Mouse (Mus musculus) liver, adult 2 months (tissue): ENCODE measurements around the gene Ago1. TPM values are rescaled to one million over a fixed set of nuclear protein-coding genes. Genes with fewer than 3 reads are reported as not detected.

Experiments
- DNase-seq: peaks from one replicate; pipeline ENCODE4 v3.0.0-alpha.2; 2011; ENCODE audit warnings: low read depth, low spot score; ENCODE audit errors: extremely low read depth
- H3K27ac ChIP-seq: fragments of 200-500 bp; replicated peaks from 2 replicates; pipeline ENCODE4 v1.5.1; 2012; ENCODE audit warnings: low read depth, mild to moderate bottlenecking, control low read depth, inconsistent platforms, low read length; ENCODE audit not compliant: insufficient read depth
- H3K27me3 ChIP-seq: fragments of 200-500 bp; 2 replicates; pipeline ENCODE4 v1.6.1; 2012; ENCODE audit warnings: mild to moderate bottlenecking, moderate library complexity, low read length, inconsistent platforms; ENCODE audit not compliant: control insufficient read depth, insufficient read depth
- H3K36me3 ChIP-seq: fragments of 200-500 bp; 2 replicates; pipeline ENCODE4 v1.6.1; 2012; ENCODE audit warnings: low read length, inconsistent platforms; ENCODE audit not compliant: control insufficient read depth, insufficient read depth
- H3K4me1 ChIP-seq: fragments of 200-500 bp; 2 replicates; pipeline ENCODE4 v1.6.1; 2011; ENCODE audit warnings: low read length; ENCODE audit not compliant: control insufficient read depth, insufficient read depth
- H3K4me3 ChIP-seq: fragments of 200-500 bp; 2 replicates; pipeline ENCODE4 v1.5.1; 2011; ENCODE audit warnings: low read depth, mild to moderate bottlenecking, control low read depth, low read length, moderate library complexity; ENCODE audit not compliant: insufficient read depth
- H3K79me2 ChIP-seq: fragments of 200-500 bp; 2 replicates; pipeline ENCODE4 v1.6.1; 2012; ENCODE audit warnings: inconsistent platforms, mild to moderate bottlenecking, low read length, moderate library complexity; ENCODE audit not compliant: control insufficient read depth, insufficient read depth
- H3K9ac ChIP-seq: fragments of 200-500 bp; 2 replicates; pipeline ENCODE4 v1.6.1; 2012; ENCODE audit warnings: low read depth, mild to moderate bottlenecking, control low read depth, inconsistent platforms, low read length
- CTCF ChIP-seq: fragments of 200-500 bp; IDR thresholded peaks from 2 replicates; pipeline ENCODE4 v1.5.1; 2011; ENCODE audit warnings: low read depth, low read length, control low read depth
- POLR2A ChIP-seq: fragments of 200-500 bp; IDR thresholded peaks from 2 replicates; pipeline ENCODE4 v1.6.1; 2011; ENCODE audit warnings: low read length, control low read depth; ENCODE audit not compliant: insufficient read depth; ENCODE audit errors: extremely low read depth
- WGBS: fragments of 180-500 bp; shearing (Covaris S2); methylation state at CpG from one replicate; pipeline ENCODE4 v1.1.7; 2018; 5-methylcytosine and 5-hydroxymethylcytosine counted together
- polyA plus RNA-seq: library from polyadenylated mRNA; depleted of rRNA; stranded (reverse); fragments of >200 nt; gene quantifications from 2 replicates; pipeline ENCODE4 v1.2.3, GENCODE M21; 2012
- total RNA-seq: library from RNA; depleted of rRNA; stranded (reverse); fragments of >200 nt; gene quantifications from 2 replicates; pipeline ENCODE4 v1.2.3, GENCODE M21; 2014

Gene Ago1
- total and polyA plus RNA-seq, 2 experiments, result 6.5 to 9.7 TPM

DNA sequence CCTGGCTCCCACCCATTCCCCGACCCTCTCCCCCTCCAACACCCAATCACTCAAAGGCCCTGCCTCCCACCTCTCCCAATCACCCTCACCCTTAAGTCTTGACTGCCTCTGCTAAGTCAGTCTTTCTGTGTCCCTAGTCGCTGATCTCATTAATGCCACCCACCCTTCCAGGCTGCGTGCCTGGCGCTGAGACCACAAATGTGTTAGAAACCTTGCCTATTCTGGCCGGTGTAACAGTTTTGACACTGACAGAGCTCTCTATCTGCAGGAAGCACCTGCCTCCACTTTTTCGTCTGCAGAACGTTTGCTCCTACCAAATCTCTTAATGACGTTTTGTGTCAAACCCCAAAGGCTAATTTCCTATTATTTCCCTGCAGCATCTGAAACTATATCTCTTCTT, 542 bp upstream of the Ago1 start:
- H3K36me3 ChIP-seq, result no peaks in the 10 kb centered on the region
- H3K27ac ChIP-seq, result no peak overlapping the region
- H3K79me2 ChIP-seq, result peaks cover 6% of the 10 kb centered on the region
- 17% methylated on average over 8 of the region's 8 CpGs for WGBS
- H3K4me3 ChIP-seq, result peak overlapping the region; percentile 87; the same call in 1 of the 2 replicates
- H3K9ac ChIP-seq, result peak overlapping the region; percentile 37
- no peak for TF ChIP-seq POLR2A
- no peak for TF ChIP-seq CTCF
- no peak for DNase-seq
- H3K27me3 ChIP-seq, result no peaks in the 10 kb centered on the region
- 0 out of 2 replicates have a peak, but pooled peaks cover 2% of the 10 kb centered on the region for H3K4me1 ChIP-seq

DNA sequence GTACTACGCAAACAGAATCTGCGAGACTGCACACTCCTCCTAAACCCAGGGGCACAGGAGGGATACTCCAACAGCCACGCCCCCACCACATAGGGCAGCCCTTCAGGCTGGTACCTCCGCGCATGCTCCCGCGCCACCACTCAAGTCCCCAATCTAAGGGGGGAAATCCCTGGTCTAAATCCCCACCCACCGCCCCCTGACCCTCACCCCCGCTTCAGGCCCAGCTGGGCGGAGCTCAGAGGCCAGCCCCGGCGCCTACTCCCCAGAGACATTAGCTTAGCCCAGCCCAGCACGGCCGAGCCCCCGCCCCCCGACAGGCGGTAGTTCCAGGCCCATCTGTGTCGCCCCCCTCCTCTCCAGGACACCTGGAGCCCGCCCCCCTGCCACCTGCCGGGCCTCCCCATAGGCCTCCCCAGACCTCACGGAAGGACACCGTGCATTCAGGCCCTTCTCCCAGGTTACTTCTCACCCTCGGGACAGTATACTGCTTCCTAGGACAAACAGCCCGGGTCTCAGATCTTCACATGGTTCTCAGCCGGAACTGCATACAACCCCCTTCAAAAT, 580 bp downstream of the Ago1 start:
- Histone ChIP-seq H3K4me3 (peak overlapping the region; percentile 87), H3K79me2 (peaks cover 10% of the 10 kb centered on the region), H3K36me3 (no peaks in the 10 kb centered on the region), H3K4me1 (0 out of 2 replicates have a peak, but pooled peaks cover 2% of the 10 kb centered on the region), H3K9ac (peak overlapping the region; percentile 88), H3K27me3 (no peaks in the 10 kb centered on the region), H3K27ac (peak overlapping the region; percentile 41)
- peak; percentile 43 for DNase-seq
- WGBS, result 3% methylated on average over 23 of the region's 25 CpGs
- TF ChIP-seq POLR2A (no peak), CTCF (no peak)

DNA sequence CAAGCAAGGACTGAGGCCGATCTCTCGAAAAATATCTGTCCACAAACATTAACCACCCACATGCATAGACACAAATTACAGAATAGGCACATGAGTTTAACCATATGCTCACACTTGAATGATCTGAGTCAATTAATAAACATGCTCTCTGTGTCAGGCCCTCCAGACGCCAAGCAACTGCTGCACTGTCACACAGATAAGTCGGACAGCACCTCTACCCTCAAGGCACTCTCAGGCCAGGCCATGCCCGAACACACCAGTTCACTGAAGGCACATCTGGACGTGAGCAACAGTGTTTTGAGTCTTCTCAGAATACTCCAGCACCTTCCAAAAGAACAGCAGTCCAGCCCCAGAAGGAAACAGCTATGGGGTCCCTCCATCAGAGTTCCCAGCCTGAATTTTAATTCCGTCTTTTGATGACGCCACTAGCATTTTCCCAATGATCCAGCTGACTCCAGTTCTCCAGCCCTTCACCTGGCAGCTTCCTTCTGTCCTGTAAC, 2.1 kb downstream of the Ago1 start:
- Histone ChIP-seq H3K4me3 (no peak overlapping the region), H3K36me3 (no peaks in the 10 kb centered on the region), H3K27ac (no peak overlapping the region), H3K4me1 (0 out of 2 replicates have a peak, but pooled peaks cover 2% of the 10 kb centered on the region), H3K27me3 (no peaks in the 10 kb centered on the region), H3K9ac (no peak overlapping the region), H3K79me2 (peaks cover 10% of the 10 kb centered on the region)
- DNase-seq, result no peak
- 75% methylated on average over 8 of the region's 8 CpGs for WGBS
- TF ChIP-seq CTCF (no peak), POLR2A (no peak)

DNA sequence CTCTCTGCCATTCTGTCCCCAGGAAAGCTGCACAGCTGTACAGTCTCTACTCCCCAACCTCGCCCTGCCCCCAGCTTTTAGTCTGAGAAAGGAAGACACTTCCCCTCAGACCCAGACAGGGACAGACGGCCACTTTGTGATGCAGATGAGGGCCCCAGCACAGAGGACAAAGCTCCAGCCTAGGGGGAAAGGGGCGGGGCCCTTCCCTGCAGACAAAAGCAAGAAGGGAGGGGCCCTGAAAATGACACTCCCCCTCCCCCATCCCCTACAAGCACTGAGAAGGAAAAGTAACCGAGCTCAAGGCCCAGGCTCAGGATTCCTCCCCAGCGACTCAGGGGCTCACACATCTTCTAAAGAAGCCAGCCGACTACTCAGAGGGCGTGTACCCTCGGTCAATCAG, 2.5 kb downstream of the Ago1 start:
- TF ChIP-seq CTCF (no peak), POLR2A (no peak)
- H3K4me1 ChIP-seq, result 0 out of 2 replicates have a peak, but pooled peaks cover 2% of the 10 kb centered on the region
- H3K9ac ChIP-seq, result no peak overlapping the region
- H3K27ac ChIP-seq, result no peak overlapping the region
- no peaks in the 10 kb centered on the region for H3K27me3 ChIP-seq
- H3K79me2 ChIP-seq, result peaks cover 10% of the 10 kb centered on the region
- WGBS, result 66% methylated on average over 8 of the region's 8 CpGs
- H3K36me3 ChIP-seq, result no peaks in the 10 kb centered on the region
- no peak overlapping the region for H3K4me3 ChIP-seq
- no peak for DNase-seq

DNA sequence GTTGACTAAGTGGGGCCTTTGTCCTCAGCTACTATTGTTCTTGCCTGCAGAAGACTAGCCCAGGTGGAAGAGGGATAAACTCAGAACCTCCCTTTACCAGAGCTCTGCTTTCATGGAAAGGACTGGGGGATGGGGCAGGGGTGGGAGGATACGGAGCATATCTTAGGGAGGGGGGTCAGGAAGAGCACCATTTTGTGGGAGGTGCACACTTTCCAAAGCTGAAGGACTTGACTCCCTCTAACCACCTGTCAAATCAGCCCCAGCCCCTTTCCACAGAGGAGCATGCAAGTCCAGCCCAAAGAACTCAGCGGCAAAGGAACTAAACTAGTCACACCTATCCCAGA, 3.5 kb downstream of the Ago1 start:
- Histone ChIP-seq H3K36me3 (peaks cover under 1% of the 10 kb centered on the region; the same call in 1 of the 2 replicates), H3K9ac (no peak overlapping the region), H3K4me1 (0 out of 2 replicates have a peak, but pooled peaks cover 2% of the 10 kb centered on the region), H3K27me3 (no peaks in the 10 kb centered on the region), H3K27ac (no peak overlapping the region), H3K79me2 (peaks cover 10% of the 10 kb centered on the region), H3K4me3 (no peak overlapping the region)
- 72% methylated on average over 2 of the region's 2 CpGs for WGBS
- DNase-seq, result no peak
- TF ChIP-seq POLR2A, result no peak
- TF ChIP-seq CTCF, result no peak
